Mouse (Mus musculus) liver, embryonic 14.5 days (tissue): ENCODE measurements around the gene Stambpl1.

ENCODE experiments used
- CTCF ChIP-seq: IDR thresholded peaks from 2 replicates; pipeline ENCODE4 v1.5.1; 2016; ENCODE audit warnings: antibody characterized with exemption, low read depth, control low read depth
- EP300 ChIP-seq: IDR thresholded peaks from 2 replicates; pipeline ENCODE4 v1.6.1; 2016; ENCODE audit warnings: antibody characterized with exemption, low read depth

DNA sequence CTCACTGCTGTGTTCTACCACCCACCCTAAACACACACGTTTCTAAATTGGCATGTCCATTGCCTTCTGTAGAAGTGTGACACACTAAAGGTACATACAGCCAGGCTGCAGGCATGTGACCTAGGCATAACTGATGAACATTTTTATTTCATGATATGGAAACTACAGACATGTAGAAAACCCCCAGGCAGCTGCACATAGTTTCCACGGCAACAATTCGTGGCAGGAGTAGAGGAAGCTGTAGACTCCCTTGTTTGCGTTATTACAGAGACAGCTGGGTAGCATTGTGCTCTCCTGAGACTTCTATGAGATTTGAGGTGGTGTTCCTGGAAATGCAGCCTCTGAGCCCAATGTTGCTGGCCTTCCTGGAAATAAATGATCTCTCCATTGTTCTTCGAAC, 24.9 kb downstream of the Stambpl1 start:
- no peak for TF ChIP-seq CTCF
- TF ChIP-seq EP300 = no peak
